Mouse (Mus musculus): ENCODE data around the gene Crybg3.

Crybg3 gene

GRCm38 (mm10) chr16:59600311-59601251 lies at the start of gene Crybg3:
Gene Crybg3 (minus strand): TSS chr16:59600979.
- peak; percentile 49 to 66 for DNase-seq

GRCm38 (mm10) chr16:59643766-59644165 lies 43.0 kb upstream of the Crybg3 start:
- DNase-seq = no peak

- DNase-seq = no peak
These were observed 39.2 kb upstream of the Crybg3 start for GRCm38 (mm10) chr16:59639985-59640384.

GRCm38 (mm10) chr16:59639102-59639691 lies 38.4 kb upstream of the Crybg3 start, which contains the start of gene Arl6:
Gene Arl6 (minus strand): TSS chr16:59639391.
- DNase-seq = peak; percentile 94 to 95

GRCm38 (mm10) chr16:59634598-59634997 lies 33.8 kb upstream of the Crybg3 start:
- DNase-seq = peak; percentile 10 to 26

GRCm38 (mm10) chr16:59621554-59621953 lies 20.8 kb upstream of the Crybg3 start:
- DNase-seq = no peak

GRCm38 (mm10) chr16:59617167-59617566 lies 16.4 kb upstream of the Crybg3 start:
- DNase-seq = peak; percentile 9 to 31

- DNase-seq = no peak
These were observed 14.9 kb upstream of the Crybg3 start for GRCm38 (mm10) chr16:59615675-59616074.

GRCm38 (mm10) chr16:59610750-59611149 lies 10.0 kb upstream of the Crybg3 start:
- DNase-seq = no peak

- DNase-seq = no peak
These were observed 3.5 kb upstream of the Crybg3 start for GRCm38 (mm10) chr16:59604078-59604781.

- DNase-seq = no peak
These were observed 1.1 kb downstream of the Crybg3 start for GRCm38 (mm10) chr16:59599411-59600265.

- DNase-seq = no peak
These were observed 1.8 kb downstream of the Crybg3 start for GRCm38 (mm10) chr16:59598997-59599396.

GRCm38 (mm10) chr16:59597256-59597655 lies 3.5 kb downstream of the Crybg3 start:
- DNase-seq = no peak

GRCm38 (mm10) chr16:59594714-59595113 lies 6.1 kb downstream of the Crybg3 start:
- no peak for DNase-seq

- DNase-seq = no peak
These were observed 10.0 kb downstream of the Crybg3 start for GRCm38 (mm10) chr16:59590790-59591189.

- no peak for DNase-seq
These were observed 12.3 kb downstream of the Crybg3 start for GRCm38 (mm10) chr16:59588351-59589025.

GRCm38 (mm10) chr16:59587816-59588215 lies 13.0 kb downstream of the Crybg3 start:
- DNase-seq = no peak

GRCm38 (mm10) chr16:59586911-59587310 lies 13.9 kb downstream of the Crybg3 start:
- no peak for DNase-seq

- DNase-seq = no peak
These were observed 14.5 kb downstream of the Crybg3 start for GRCm38 (mm10) chr16:59586276-59586675.

GRCm38 (mm10) chr16:59585706-59586244 lies 15.0 kb downstream of the Crybg3 start:
- DNase-seq = no peak

- DNase-seq = no peak
These were observed 17.3 kb downstream of the Crybg3 start for GRCm38 (mm10) chr16:59583515-59583914.

Measured in cerebellum, postnatal 36 days (tissue).